Mouse (Mus musculus): ENCODE measurements around the gene Mdn1.

Mdn1 gene

DNA sequence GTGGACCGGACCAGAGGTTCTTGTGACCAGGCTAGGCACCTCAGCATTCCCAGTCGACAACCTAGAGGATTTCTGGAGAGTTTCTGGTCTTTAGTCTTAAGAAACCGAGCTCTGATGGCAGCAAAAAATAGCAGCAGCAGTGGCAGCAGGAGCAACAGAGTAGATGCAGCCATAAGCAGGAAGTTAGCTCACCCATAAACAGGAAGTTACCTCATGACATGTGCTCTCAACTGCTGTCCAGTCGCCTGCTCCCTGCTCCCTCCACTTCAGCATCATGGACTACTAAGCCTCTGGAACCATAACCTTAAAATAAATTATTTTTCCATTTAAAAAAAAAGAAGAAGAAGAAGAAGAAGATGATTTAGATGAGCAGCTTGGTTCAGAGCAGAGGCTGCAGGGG is 132.1 kb downstream of the Mdn1 start:
- DNase-seq: no peak

DNA sequence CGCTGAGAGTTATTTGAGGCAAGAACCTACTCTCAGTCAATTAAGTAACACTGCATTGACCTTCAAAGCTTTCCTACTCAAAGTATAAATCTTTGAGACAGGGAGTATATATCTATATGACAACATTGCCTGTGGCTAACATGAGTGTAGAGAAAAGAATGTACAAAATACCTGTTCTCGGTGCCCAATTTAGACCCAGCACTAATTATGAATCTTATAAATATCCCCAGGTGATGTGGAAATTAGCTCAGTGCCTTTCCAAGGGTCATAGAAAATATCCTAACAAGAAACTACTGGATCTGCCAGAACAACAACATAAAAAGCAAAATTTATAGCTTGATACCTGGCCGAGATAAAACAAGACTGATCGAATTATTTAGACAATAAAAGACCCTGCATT is 142.1 kb downstream of the Mdn1 start:
- DNase-seq: no peak

DNA sequence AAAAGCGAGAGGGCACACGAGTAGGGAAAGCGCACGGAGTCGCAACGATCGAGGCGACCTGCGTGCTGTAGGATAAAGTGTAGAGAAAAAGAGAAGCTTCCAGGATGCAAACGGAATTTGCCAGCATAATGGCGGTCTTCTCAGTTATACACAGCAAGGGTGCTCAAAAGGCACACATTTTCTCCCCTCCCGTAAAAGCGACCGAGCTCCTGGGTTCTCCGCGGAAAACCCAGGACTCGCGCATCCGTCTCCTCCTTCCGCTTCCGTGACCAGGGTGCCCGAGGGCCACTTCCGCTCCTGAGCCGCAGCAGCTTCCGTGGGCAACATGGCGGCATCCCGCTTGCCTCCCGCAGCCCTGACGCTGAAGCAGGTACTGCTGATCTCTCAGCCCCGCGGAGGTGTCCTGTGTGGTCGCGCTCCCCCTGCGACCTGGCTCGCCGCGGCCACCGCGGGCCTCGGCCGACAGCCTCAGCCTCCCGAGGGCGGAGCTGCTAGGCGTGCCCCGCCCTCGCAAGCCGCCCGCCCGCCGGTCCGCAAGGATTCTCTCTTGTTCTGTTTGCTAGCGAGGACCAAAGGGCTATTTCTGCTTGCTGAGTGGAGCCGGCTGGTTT is 143.2 kb downstream of the Mdn1 start, which contains the start of gene Lyrm2:
Lyrm2 (plus strand) TSS at position 288 of the 611 bp plus-strand sequence.
- peak; percentile 89 for DNase-seq

DNA sequence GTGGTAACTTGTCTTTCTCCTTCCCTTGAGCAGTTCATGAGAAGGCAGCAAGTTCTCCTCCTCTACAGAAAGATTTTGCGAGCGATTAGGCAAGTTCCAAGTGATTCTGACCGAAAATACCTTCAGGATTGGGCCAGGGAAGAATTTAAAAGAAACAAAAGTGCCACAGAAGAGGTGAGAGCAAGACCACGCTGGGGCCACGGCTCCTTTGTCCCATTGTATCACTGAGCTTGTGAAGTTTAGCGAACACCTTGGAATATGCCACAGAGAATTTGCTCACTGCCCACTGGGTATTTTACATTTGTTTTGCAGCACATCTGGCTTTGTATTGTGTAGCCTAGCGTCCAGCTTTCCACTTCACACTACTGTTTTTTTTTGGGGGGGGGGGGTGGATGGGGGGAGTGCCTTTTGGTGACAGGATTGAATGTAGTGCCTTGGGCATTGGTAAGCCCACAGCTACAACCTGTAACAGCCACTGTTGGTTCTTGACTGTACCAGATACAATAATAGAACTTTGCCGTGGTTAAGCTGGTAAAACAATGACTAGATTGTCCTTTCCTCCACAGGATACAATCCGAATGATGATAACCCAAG is 143.8 kb downstream of the Mdn1 start:
- no peak for DNase-seq

DNA sequence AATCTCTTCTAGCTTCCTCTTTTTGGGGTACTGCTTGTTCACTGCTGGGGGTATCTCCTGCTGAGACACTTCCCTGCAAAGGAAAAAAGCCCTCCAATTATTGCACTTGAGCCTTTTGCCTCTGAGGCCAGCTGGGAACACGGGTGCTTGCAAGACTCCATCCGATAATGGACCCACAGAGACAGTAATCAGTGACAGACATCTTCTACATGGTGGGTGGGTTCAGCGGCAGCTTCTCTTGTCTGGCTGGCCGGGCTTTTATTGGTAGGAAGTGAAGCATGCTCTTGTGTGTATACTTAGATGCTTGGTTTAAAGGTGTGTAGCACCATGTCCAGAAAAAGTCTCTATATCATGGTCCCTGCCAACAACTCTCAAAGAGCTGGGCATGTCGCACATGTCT is 160.6 kb downstream of the Mdn1 start:
- DNase-seq: no peak

DNA sequence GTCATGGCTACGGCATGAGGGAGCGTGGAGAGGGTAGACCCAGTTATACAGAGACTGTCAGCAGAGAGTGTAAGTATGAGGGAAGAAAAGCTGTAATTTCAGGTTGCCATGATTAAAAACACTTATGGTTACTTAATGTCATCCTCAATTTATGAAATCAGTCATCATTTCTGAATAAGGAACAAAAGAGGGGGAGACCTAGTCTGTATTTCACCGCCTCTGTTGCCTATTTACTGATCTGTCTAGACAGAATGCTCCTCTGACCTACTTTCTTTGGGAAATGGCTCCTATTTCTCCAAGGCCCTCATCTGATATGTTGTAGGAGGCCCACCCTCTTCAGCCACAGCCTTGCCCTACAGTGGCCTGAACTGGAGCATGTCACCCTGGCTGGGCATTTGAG is 163.8 kb downstream of the Mdn1 start:
- no peak for DNase-seq

DNA sequence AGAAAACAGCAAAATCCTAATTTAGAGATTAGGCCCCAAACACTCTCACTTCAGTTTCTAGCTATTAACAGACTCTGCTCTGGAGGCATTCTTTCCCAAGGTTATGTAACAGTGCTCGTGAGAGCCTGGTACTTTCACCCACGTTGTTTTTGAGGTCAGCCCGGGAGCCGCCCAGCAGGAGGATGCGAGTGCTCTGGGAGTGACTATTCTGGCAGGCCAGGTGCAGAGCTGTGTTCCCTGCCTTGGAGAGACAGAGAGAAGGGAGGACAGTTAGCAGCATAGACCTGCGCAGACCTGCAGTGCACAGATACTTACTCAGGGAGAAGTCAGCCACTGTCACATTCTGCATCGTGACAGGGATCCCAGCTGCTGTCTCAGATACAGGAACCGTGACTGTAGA is 167.3 kb downstream of the Mdn1 start:
- DNase-seq: peak; percentile 28

Measured in right cerebral cortex, adult 18-20 months (tissue).